Mouse (Mus musculus): ENCODE data around the gene Senp6. TPM values are rescaled to one million over a fixed set of nuclear protein-coding genes. Genes with fewer than 3 reads are reported as not detected.

Gene Senp6
- polyA plus RNA-seq, 1 experiment from 2014 or later, result 43.8 TPM

DNA sequence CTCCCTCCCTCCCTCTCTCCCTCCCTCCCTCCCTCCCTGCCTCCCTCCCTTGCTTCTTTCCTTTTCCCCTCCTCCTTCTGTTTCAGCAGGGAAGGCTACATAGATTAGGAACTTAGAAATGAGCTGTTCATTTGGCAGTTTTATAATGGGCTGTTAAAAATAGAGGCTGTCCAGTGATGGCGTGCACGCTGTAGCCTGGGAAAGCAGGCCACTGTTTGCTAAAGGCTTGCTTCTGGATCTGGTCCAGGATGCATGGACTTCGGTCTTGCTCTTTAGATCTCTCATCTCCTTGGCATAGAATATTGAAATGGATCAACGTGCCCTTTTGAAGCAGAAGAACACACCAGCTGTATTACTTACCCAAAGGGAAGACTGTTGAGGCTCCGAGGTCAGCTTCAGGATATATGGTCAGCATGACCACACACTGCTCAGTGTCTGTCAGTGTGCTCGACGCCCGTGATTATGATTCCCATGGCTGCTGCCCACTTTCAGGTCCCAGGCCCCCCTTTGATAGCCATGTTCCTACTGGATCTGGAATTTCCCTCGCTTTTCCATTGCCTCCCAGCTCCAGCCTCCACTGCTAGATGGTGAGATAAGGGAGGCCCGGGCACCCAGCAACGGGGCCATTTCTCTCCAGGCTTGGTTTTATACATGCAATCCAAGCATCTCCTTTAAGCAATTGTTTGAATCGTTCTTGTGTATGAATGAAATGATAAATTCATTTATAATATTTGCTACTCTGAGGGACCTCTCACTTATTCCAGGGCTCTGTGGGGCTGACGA is 110.2 kb downstream of the Senp6 start:
- H3K9me3 ChIP-seq (ENCODE audit: control insufficient read depth, low read length), result no peaks in the 10 kb centered on the region
- H3K27me3 ChIP-seq (replicated peaks; ENCODE audit: control insufficient read depth, insufficient read depth, low read length), result no peaks in the 10 kb centered on the region
- H3K4me3 ChIP-seq (ENCODE audit: low read length), result no peak overlapping the region
- H3K4me2 ChIP-seq (ENCODE audit: low read length), result no peak overlapping the region
- WGBS, result 75% methylated on average over 13 of the region's 13 CpGs
- H3K27ac ChIP-seq (ENCODE audit: low read depth, low read length), result no peak overlapping the region
- H3K36me3 ChIP-seq (ENCODE audit: control insufficient read depth, insufficient read depth, low read length), result no peaks in the 10 kb centered on the region
- peaks cover 5% of the 10 kb centered on the region; the same call in 1 of the 2 replicates for H3K4me1 ChIP-seq (ENCODE audit: control insufficient read depth, insufficient read depth, low read depth, low read length)
- no peak overlapping the region for H3K9ac ChIP-seq (ENCODE audit: low read depth, low read length)
- no peak for ATAC-seq

DNA sequence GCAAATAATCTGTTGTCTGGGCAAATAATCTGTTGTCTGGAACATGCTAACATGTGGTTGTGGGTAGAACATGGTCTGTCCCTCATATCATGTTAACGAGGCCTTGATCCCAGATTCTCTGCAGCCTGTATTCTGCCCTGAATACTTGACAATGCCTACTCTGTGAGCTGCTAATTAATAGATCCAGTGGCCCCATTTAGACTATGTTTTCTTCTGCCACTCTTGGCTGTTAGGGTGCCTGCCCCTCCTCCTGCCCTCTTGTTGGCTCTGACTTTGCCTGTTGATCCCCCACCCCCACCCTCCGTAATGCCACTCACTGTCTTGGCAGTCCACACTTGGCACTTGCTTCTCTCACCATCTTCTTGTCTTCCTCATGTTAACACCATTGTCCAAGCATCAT is 112.0 kb downstream of the Senp6 start:
- Histone ChIP-seq H3K27ac (ENCODE audit: low read depth, low read length) (no peak overlapping the region), H3K36me3 (ENCODE audit: control insufficient read depth, insufficient read depth, low read length) (no peaks in the 10 kb centered on the region), H3K4me1 (ENCODE audit: control insufficient read depth, insufficient read depth, low read depth, low read length) (peaks cover 1% of the 10 kb centered on the region; the same call in 1 of the 2 replicates), H3K4me2 (ENCODE audit: low read length) (no peak overlapping the region), H3K4me3 (ENCODE audit: low read length) (no peak overlapping the region), H3K9ac (ENCODE audit: low read depth, low read length) (no peak overlapping the region), H3K27me3 (replicated peaks; ENCODE audit: control insufficient read depth, insufficient read depth, low read length) (no peaks in the 10 kb centered on the region), H3K9me3 (ENCODE audit: control insufficient read depth, low read length) (no peaks in the 10 kb centered on the region)
- WGBS, result 62% methylated on average over 2 of the region's 2 CpGs
- peak; percentile 77; the same call in 1 of the 2 replicates for ATAC-seq

DNA sequence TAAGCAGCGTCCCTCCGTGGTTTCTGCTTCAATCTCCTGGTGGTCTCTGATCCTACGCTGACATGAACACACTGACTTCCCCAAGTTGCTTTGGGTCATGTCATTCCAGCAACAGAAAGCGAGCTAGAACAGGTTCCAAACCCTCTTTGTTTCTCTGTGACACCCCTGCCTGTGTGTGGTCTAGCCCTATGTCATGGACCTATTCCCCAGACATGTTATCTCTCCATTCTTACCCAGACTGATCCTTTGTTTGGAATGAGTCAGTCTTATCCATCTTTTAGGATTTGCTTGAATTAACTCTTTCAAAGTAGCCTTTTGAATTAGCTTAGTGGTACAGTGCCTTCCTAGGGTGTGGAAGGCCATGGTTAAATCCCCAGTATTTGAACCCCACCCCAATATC is 113.0 kb downstream of the Senp6 start:
- Histone ChIP-seq H3K27me3 (replicated peaks; ENCODE audit: control insufficient read depth, insufficient read depth, low read length) (no peaks in the 10 kb centered on the region), H3K4me3 (ENCODE audit: low read length) (no peak overlapping the region), H3K4me1 (ENCODE audit: control insufficient read depth, insufficient read depth, low read depth, low read length) (no peaks in the 10 kb centered on the region; the same call in 1 of the 2 replicates), H3K27ac (ENCODE audit: low read depth, low read length) (no peak overlapping the region), H3K9me3 (ENCODE audit: control insufficient read depth, low read length) (no peaks in the 10 kb centered on the region), H3K9ac (ENCODE audit: low read depth, low read length) (no peak overlapping the region), H3K4me2 (ENCODE audit: low read length) (no peak overlapping the region), H3K36me3 (ENCODE audit: control insufficient read depth, insufficient read depth, low read length) (no peaks in the 10 kb centered on the region)
- 80% methylated on average over 4 of the region's 4 CpGs for WGBS
- ATAC-seq, result no peak

DNA sequence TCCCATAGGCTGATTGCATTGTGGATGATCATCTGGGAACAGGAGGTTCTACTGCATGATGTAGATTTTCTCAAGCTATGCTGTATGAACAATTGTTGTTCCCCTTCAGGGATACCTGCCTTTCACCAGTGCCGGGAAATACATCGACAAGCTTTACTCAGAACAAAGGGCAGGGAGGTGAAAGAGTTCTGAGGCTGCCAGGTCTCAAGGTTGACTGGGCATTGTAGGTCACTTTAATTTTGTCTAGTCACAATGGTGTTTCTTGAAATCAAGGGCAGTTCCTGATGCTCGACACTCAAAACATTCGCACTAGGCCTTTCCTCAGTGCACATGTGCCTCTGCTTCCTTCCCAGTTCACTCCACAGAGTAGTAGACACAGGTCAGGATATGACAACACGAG is 114.1 kb downstream of the Senp6 start:
- H3K27me3 ChIP-seq (replicated peaks; ENCODE audit: control insufficient read depth, insufficient read depth, low read length), result no peaks in the 10 kb centered on the region
- no peak overlapping the region for H3K4me2 ChIP-seq (ENCODE audit: low read length)
- no peaks in the 10 kb centered on the region; the same call in 1 of the 2 replicates for H3K4me1 ChIP-seq (ENCODE audit: control insufficient read depth, insufficient read depth, low read depth, low read length)
- no peak overlapping the region for H3K27ac ChIP-seq (ENCODE audit: low read depth, low read length)
- no peaks in the 10 kb centered on the region for H3K36me3 ChIP-seq (ENCODE audit: control insufficient read depth, insufficient read depth, low read length)
- H3K9me3 ChIP-seq (ENCODE audit: control insufficient read depth, low read length), result no peaks in the 10 kb centered on the region
- WGBS, result 81% methylated on average over 5 of the region's 5 CpGs
- H3K9ac ChIP-seq (ENCODE audit: low read depth, low read length), result no peak overlapping the region
- no peak for ATAC-seq
- H3K4me3 ChIP-seq (ENCODE audit: low read length), result no peak overlapping the region

DNA sequence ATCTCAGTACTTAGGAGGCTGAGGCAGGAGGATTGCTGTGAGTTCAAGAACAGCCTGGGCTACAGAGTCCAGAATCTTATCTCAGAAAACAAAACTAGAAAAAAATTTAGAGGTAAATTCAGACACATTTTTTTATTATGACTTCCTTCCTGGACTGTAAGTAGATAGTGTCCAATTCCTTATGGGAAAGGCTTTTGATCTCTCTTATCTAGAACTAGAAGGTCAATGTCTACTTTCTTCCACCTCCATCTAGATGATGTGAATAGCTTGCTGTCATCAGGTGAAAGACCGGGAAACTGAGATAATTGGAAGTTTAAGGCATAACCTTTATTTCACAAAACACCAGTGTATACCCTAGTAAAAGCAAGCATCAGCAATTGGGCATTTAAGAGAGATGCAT is 115.0 kb downstream of the Senp6 start:
- no peak overlapping the region for H3K27ac ChIP-seq (ENCODE audit: low read depth, low read length)
- no peak overlapping the region for H3K4me2 ChIP-seq (ENCODE audit: low read length)
- H3K4me3 ChIP-seq (ENCODE audit: low read length), result no peak overlapping the region
- no peaks in the 10 kb centered on the region; the same call in 1 of the 2 replicates for H3K4me1 ChIP-seq (ENCODE audit: control insufficient read depth, insufficient read depth, low read depth, low read length)
- H3K9ac ChIP-seq (ENCODE audit: low read depth, low read length), result no peak overlapping the region
- 86% methylated on average over 1 of the region's 1 CpGs for WGBS
- ATAC-seq, result no peak
- H3K36me3 ChIP-seq (ENCODE audit: control insufficient read depth, insufficient read depth, low read length), result no peaks in the 10 kb centered on the region
- H3K9me3 ChIP-seq (ENCODE audit: control insufficient read depth, low read length), result no peaks in the 10 kb centered on the region
- no peaks in the 10 kb centered on the region for H3K27me3 ChIP-seq (replicated peaks; ENCODE audit: control insufficient read depth, insufficient read depth, low read length)

DNA sequence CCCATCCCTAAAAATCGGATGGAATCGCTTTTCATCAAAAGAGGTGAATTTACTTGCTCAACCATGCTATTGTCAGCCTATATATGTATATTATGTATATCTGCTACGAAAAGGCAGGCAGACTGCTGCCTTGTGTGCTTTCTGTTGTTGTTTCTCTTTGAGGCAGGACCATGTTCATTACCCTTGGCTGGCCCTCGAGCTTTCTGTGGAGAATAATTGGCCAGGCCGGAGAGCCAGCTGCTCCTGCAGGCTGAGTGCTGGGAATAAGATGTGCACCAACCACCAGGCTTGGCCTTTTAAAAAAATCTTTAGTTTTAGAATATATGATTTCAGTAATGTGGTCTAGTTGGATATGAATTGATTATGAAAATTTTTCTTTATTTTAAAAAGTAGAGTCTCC is 117.4 kb downstream of the Senp6 start:
- Histone ChIP-seq H3K9me3 (ENCODE audit: control insufficient read depth, low read length) (no peaks in the 10 kb centered on the region), H3K27me3 (replicated peaks; ENCODE audit: control insufficient read depth, insufficient read depth, low read length) (no peaks in the 10 kb centered on the region), H3K27ac (ENCODE audit: low read depth, low read length) (no peak overlapping the region), H3K4me1 (ENCODE audit: control insufficient read depth, insufficient read depth, low read depth, low read length) (no peaks in the 10 kb centered on the region; the same call in 1 of the 2 replicates), H3K4me2 (ENCODE audit: low read length) (no peak overlapping the region), H3K9ac (ENCODE audit: low read depth, low read length) (no peak overlapping the region), H3K4me3 (ENCODE audit: low read length) (no peak overlapping the region), H3K36me3 (ENCODE audit: control insufficient read depth, insufficient read depth, low read length) (no peaks in the 10 kb centered on the region)
- WGBS, result 52% methylated on average over 5 of the region's 5 CpGs
- no peak for ATAC-seq

DNA sequence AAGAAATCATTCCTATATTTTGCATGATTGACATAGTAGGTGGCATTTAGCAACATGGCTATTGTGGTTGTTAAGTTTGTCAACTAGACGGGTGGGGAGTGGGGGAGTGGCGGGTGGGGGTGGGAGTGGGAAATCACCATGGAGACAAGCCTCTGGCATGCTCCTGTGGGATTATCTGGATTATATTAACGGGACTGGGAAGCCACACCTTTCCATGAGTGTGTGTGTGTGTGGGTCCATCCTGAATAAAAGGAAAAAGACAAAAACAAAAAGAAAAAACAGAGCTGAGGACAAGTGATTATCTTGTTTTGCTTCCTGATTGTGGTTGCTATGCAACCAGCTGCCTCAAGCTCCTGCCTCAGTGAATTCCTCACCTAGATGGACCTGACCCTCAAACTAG is 119.0 kb downstream of the Senp6 start:
- H3K4me2 ChIP-seq (ENCODE audit: low read length), result no peak overlapping the region
- ATAC-seq, result no peak
- H3K36me3 ChIP-seq (ENCODE audit: control insufficient read depth, insufficient read depth, low read length), result no peaks in the 10 kb centered on the region
- H3K27me3 ChIP-seq (replicated peaks; ENCODE audit: control insufficient read depth, insufficient read depth, low read length), result no peaks in the 10 kb centered on the region
- no peaks in the 10 kb centered on the region for H3K9me3 ChIP-seq (ENCODE audit: control insufficient read depth, low read length)
- no peaks in the 10 kb centered on the region; the same call in 1 of the 2 replicates for H3K4me1 ChIP-seq (ENCODE audit: control insufficient read depth, insufficient read depth, low read depth, low read length)
- no peak overlapping the region for H3K4me3 ChIP-seq (ENCODE audit: low read length)
- H3K9ac ChIP-seq (ENCODE audit: low read depth, low read length), result no peak overlapping the region
- WGBS, result 38% methylated on average over 3 of the region's 3 CpGs
- no peak overlapping the region for H3K27ac ChIP-seq (ENCODE audit: low read depth, low read length)

DNA sequence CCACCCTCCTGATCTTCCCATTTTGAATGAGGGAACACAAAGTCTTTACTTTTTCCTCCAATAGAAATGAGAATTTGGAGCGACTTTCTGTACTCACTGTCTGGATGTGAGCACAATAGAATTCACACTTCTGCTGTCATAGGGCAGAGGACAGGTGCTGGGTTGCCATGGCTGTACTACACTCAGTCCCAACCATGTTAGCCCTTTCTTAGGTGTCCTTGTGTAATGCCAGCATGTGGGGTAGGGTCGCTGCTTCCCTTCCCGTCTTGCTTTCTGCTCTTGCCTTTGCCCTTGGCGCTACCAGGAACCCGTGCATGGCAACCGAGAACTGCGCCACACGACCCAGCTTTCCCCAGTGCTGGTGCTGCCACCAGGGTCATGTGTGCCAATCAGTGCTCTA is 120.0 kb downstream of the Senp6 start:
- 87% methylated on average over 8 of the region's 8 CpGs for WGBS
- Histone ChIP-seq H3K36me3 (ENCODE audit: control insufficient read depth, insufficient read depth, low read length) (no peaks in the 10 kb centered on the region), H3K27ac (ENCODE audit: low read depth, low read length) (no peak overlapping the region), H3K9ac (ENCODE audit: low read depth, low read length) (no peak overlapping the region), H3K4me3 (ENCODE audit: low read length) (no peak overlapping the region), H3K9me3 (ENCODE audit: control insufficient read depth, low read length) (no peaks in the 10 kb centered on the region), H3K4me1 (ENCODE audit: control insufficient read depth, insufficient read depth, low read depth, low read length) (no peaks in the 10 kb centered on the region; the same call in 1 of the 2 replicates), H3K4me2 (ENCODE audit: low read length) (no peak overlapping the region), H3K27me3 (replicated peaks; ENCODE audit: control insufficient read depth, insufficient read depth, low read length) (no peaks in the 10 kb centered on the region)
- 0 out of 2 replicates have a peak, but pooled peaks have one; percentile 46 for ATAC-seq

DNA sequence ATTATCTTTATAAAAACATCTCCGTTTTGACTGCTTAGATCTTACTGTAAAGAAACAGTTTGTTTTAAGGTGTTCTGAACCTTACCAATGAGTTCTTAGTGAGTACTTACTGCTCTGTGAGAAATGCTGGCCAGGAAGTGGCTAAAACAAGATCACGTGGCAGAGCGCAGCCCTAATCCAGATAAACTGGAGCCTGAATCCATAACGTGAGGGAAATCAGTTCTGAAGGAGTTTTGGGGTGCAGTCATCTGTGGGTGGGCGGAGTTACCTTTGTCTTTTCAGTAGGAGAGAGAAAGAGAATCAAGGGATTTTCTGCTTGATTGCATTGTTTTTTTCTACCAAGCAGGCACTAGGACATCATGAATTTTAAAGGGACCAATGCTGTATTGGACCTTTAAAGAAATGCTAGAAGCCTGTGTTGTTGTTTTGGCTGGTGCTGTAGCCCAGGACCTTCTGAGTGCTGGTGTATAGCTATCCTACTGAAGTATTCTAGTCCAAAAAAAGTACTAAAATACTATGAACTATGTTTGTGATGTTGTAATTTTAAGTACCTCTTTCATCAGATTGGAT is 121.7 kb downstream of the Senp6 start:
- ATAC-seq, result no peak
- H3K9me3 ChIP-seq (ENCODE audit: control insufficient read depth, low read length), result no peaks in the 10 kb centered on the region
- H3K9ac ChIP-seq (ENCODE audit: low read depth, low read length), result no peak overlapping the region
- no peak overlapping the region for H3K4me2 ChIP-seq (ENCODE audit: low read length)
- WGBS, result 46% methylated on average over 5 of the region's 5 CpGs
- no peaks in the 10 kb centered on the region; the same call in 1 of the 2 replicates for H3K4me1 ChIP-seq (ENCODE audit: control insufficient read depth, insufficient read depth, low read depth, low read length)
- no peaks in the 10 kb centered on the region for H3K27me3 ChIP-seq (replicated peaks; ENCODE audit: control insufficient read depth, insufficient read depth, low read length)
- H3K36me3 ChIP-seq (ENCODE audit: control insufficient read depth, insufficient read depth, low read length), result no peaks in the 10 kb centered on the region
- no peak overlapping the region for H3K4me3 ChIP-seq (ENCODE audit: low read length)
- no peak overlapping the region for H3K27ac ChIP-seq (ENCODE audit: low read depth, low read length)

All from hindbrain, embryonic 16.5 days (tissue).